Mouse (Mus musculus): Measurements from ENCODE around the gene Slc25a3. TPM values are rescaled to one million over a fixed set of nuclear protein-coding genes. Genes with fewer than 3 reads are reported as not detected.

The Slc25a3 gene
- total RNA-seq (2021): 100 to 1,000 TPM; 557 to 570 TPM
- long read RNA-seq, experiment 1, transcript Slc25a3-203 (7 exons, 1,483 nt): minor isoform, 18 of 732 reads
- long read RNA-seq, experiment 1, transcript Slc25a3-204 (5 exons, 891 nt): minor isoform, 16 of 732 reads
- long read RNA-seq, experiment 1, transcript Slc25a3-201 (8 exons, 1,612 nt): major isoform, 617 of 732 reads
- long read RNA-seq, experiment 1, partial matches to known transcripts: 16 of 732 reads
- long read RNA-seq, experiment 1, other reads (novel, unspliced or antisense): 62 of 732 reads
- long read RNA-seq, experiment 2, transcript Slc25a3-203 (7 exons, 1,483 nt): minor isoform, 10 of 679 reads
- long read RNA-seq, experiment 2, transcript Slc25a3-204 (5 exons, 891 nt): minor isoform, 10 of 679 reads
- long read RNA-seq, experiment 2, transcript Slc25a3-201 (8 exons, 1,612 nt): major isoform, 584 of 679 reads
- long read RNA-seq, experiment 2, partial matches to known transcripts: 8 of 679 reads
- long read RNA-seq, experiment 2, other reads (novel, unspliced or antisense): 66 of 679 reads

- DNase-seq (ENCODE audit: low spot score in 2 of 2): peak; percentile 98
Measured at GRCm38 (mm10) chr10:91123828-91124822, at the start of gene Slc25a3. Slc25a3 (minus strand) TSS chr10:91124059.

- DNase-seq (ENCODE audit: low spot score in 2 of 2): no peak
Measured at GRCm38 (mm10) chr10:91172329-91173100, 48.7 kb upstream of the Slc25a3 start.

GRCm38 (mm10) chr10:91171455-91172328 lies 47.8 kb upstream of the Slc25a3 start:
- DNase-seq (ENCODE audit: low spot score in 2 of 2): peak; percentile 88 to 94

DNA sequence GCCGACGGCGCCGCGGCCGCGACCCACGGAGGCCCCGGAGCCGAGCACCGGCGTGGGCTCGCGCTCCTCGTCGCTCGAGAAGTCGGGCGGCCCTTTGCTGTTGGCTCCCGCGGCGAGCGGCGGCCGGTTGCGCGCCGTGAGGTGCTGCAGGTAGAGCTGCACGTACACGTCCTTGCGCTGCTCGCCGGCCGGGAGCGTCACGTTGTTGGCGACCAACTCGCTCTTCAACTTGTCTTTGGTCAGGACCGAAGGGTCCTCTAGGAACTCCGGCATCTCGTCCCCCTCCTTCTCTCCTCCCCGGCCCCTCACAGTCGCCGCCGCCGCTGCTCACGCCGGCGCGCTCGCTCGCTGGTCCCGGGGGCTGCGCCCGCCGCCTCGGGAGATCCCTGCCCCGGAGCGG lies 47.2 kb upstream of the Slc25a3 start:
- DNase-seq (ENCODE audit: low spot score in 2 of 2): peak in 1 of 2 experiments; percentile 39

- peak; percentile 85 to 86 for DNase-seq (ENCODE audit: low spot score in 2 of 2)
Measured at GRCm38 (mm10) chr10:91170143-91170941, 46.5 kb upstream of the Slc25a3 start.

DNA sequence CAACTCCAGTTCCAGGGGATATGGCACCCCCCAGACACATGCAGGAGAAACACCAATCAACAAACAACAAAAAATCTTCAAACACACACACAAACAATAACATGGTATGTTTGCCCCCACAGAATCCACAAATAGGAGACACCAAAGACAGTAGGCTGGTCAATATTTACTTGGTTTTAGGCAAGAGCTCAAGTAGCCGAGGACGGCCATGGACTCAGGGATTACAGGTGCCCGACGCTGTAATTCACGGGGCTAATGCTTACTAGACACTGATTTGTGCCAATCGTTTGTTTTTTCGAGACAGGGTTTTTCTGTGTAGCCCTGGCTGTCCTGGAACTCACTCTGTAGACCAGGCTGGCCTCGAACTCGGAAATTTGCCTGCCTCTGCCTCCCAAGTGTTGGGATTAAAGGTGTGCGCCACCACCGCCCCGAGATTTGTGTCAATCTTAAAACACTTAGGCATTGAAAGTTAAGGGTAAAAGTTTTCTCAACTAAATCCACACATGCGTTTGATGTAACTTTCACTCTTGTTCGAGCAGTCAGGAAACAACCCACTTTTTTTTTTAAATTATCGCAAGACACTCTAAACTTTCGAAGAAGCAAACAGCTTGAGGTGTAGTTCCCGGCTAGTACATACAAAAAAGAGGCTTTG lies 45.7 kb upstream of the Slc25a3 start:
- no peak for DNase-seq (ENCODE audit: low spot score in 2 of 2)

GRCm38 (mm10) chr10:91167352-91167751 lies 43.5 kb upstream of the Slc25a3 start:
- DNase-seq (ENCODE audit: low spot score in 2 of 2): no peak

DNA sequence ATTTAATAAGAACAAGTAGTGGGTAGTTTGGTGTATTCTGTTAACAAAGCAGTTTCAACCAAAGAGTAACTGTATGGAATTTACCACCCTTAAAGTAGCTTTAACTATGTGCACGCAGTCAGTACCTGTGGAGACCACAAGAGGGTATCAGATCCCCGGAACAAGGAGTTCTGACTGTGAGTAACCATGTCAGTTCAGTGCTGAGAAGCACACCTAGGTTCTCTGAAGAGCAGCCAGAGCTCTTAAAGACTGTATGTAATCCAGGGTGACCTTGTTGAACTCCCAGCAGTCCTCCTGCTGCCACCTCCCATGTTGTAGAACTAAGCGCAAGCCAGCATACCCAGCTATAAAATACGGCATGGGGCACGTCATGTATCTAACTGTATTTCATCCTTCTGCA lies 43.0 kb upstream of the Slc25a3 start:
- peak; percentile 49 to 59 for DNase-seq (ENCODE audit: low spot score in 2 of 2)

DNA sequence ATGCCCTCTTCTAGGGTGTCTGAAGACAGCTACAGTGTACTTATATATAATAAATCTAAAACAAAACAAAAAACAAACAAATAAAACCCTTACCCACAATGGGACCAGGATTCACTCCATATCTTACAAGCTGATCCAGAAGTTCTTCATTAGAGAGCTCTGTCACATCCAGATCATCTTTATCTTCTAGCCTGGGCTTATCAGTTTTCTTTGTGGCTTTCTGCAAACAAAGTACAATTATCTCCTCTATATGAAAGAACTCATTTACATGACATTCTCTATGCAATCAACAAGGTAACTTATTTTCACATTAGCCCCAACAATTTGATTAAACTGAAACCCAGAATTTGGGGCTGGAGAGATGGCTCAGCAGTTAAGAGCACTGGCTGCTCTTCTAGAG lies 42.0 kb upstream of the Slc25a3 start:
- no peak for DNase-seq (ENCODE audit: low spot score in 2 of 2)

GRCm38 (mm10) chr10:91164491-91164890 lies 40.6 kb upstream of the Slc25a3 start:
- no peak for DNase-seq (ENCODE audit: low spot score in 2 of 2)

DNA sequence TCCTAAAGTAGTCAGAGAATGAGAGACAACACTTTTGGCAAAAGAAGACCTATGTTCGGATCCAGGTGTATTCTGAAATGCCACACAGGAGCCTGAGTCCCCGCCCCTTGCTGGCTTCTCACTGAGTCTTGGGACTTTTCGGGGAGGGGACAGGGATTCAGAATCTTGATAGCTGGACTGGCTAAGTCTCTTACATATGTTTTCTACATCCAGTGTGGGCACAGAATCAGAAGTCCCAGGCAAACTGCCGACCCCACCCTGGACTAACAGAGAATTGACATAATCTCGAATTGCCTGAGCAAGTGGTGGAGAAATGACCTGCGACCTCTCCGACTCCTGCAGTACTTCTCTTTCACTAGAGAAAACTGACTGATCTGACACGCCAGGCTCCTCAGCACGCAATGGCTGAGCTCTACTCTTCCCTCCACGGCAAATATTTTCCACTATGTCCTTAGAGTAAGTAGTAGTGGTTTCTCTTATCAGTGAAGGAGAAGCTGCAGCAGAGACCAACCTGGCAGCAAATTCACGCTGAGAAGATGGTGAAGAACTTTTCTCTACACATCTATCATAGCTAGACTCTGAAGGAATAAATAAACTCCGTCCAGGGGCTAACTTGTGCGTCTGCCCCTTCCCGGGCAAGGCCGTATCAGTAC lies 38.8 kb upstream of the Slc25a3 start:
- DNase-seq (ENCODE audit: low spot score in 2 of 2): no peak

DNA sequence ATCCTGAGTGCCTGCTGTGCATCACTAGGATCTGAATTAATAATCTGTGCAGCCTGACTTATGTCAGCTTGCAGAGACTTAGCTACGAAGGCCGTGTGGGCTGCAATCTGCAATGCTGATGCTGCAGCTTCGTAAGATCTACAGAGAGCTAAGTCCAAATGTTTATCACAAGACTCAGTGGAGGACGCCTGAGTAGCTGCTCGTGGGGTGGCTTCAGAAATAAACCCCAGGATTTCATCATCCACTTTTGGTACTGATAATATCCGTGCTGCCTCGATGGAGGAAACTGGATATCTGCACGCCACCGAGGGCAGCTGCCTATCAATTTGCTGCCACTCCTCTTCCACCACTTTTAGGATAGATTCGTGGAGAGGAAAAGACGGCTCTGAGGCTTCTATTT lies 38.2 kb upstream of the Slc25a3 start:
- no peak for DNase-seq (ENCODE audit: low spot score in 2 of 2)

DNA sequence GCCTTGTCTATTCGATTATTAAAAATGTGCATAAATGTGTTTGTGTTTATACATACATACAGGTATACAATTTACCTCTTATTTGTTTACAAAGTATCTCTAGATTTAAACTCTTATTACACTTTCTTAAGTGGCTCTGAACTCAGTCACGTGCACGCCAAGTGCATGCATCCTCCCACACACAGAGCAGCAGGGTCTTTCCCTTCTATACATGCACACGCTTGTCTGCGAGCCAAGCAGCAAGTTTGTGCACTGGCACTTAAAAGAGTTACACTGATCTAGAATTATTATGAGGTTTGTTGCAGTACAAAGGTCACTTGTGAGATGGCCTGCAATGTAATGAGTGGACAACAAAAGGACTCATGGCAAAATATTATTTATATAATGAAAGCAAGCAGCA lies 37.1 kb upstream of the Slc25a3 start:
- DNase-seq (ENCODE audit: low spot score in 2 of 2): no peak

DNA sequence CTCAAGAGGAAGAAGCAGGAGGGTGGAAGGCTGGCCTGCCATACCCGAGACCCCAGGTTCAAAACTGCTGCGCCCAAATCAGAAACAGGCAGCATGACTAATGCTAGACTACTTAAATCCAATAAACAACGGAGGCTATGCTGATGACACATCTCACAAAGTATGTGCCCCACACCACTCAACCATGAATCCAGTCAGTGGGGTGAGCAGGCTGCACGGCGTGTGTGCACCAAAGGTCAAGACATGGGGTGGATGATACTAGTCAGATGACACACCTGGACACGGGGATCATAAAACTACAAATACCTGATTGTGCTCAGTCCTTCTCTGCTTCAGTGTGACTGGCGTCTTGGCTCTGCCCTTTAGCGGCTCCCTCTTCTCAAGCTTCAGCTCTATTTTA lies 34.6 kb upstream of the Slc25a3 start:
- no peak for DNase-seq (ENCODE audit: low spot score in 2 of 2)

DNA sequence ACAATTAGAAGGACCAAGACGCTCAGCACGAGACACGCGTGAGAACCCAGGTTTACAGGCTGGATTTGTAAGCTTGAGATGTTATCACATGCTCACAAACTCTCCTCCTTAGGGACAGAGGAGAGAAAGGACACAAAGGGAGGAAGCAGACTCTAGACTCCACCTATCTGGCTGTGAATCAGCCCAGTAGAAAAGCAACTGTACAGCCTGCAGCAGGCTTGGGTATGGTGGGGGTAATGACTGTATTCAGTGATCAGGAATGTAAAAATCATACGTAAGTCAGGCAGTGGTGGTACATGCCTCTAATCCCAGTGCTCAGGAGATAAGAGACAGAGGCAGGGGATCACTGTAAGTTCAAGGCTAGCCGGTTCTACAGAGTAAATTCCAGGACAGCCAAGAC lies 32.5 kb upstream of the Slc25a3 start:
- no peak for DNase-seq (ENCODE audit: low spot score in 2 of 2)

- no peak for DNase-seq (ENCODE audit: low spot score in 2 of 2)
Measured at GRCm38 (mm10) chr10:91153894-91154503, 30.1 kb upstream of the Slc25a3 start.

- DNase-seq (ENCODE audit: low spot score in 2 of 2): no peak
Measured at GRCm38 (mm10) chr10:91145413-91145812, 21.6 kb upstream of the Slc25a3 start.

Measured in left cerebral cortex, adult 18-20 months (tissue).